Mouse (Mus musculus): ENCODE measurements around the gene Dnajc3.

Dnajc3 gene

DNA sequence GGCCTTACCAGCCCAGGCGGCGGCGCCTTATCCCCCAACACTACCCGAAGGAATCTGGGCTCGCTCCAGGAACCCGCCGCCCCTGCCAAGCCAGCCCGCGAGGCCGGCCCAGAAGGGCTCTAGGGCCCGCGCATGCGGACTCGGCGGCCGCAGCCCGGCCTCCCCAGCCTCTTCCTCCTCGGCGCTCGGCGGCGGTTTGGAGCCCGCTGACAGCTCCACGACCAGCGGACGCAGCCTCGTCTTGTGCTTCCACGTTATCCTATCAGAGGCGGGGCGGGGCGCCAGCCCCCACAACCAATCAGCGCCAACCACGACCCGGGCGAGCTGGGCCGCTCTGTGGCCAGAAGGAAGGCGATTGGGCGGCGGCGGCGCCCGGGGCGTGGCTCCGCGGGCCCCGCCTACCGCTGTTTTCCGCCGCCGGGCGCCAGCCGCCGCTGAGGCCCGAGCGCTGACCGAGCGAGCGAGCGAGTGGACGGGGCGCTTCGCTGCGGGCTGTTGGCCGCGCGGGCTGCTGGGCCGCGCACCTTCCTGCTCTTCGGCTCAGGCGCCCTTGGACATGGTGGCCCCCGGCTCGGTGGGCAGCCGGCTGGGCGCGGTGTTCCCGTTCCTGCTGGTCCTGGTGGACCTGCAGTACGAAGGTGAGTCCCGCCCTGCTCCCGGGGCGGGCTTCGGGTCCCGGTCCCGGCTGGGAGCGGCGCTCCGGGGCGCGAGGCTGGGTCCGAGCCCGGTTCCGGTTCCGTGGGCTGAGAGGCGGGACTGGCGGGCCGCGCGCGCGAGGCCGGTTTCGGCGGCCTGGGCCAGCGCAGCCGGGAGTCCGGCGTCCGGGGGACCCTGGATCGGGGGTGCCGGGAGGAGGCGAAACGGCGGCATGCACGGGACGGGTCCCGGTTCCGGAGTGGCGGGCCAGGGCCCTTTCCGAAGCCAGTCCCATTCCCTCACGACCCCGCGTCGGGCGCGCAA, at the start of gene Dnajc3:
Gene Dnajc3, plus strand, starts transcription at position 444 of the 960 bp plus-strand sequence.
- peak; percentile 99 for DNase-seq (ENCODE audit: low spot score)

DNA sequence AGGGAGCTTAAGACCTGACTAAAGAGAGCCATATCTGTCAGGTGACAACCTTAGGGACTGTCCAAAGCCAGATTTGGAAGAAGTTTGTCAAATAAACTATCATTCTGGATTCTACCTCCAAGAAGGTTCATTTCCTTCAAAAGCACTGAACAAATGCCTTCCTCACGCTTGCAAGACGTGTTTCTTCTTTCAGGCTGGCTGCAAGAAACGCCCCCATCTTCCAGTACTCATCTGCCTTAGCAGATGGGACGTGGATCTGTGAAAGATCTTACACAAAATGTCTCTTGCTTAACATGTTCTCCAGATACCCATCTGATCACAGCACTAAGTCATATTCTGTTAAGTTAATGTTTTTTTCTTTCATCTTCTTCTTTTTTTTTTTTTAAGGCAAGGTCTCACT, 47.7 kb upstream of the Dnajc3 start:
- no peak for DNase-seq (ENCODE audit: low spot score)

GRCm38 (mm10) chr14:118895228-118895627, 42.5 kb upstream of the Dnajc3 start:
- DNase-seq (ENCODE audit: low spot score): no peak

DNA sequence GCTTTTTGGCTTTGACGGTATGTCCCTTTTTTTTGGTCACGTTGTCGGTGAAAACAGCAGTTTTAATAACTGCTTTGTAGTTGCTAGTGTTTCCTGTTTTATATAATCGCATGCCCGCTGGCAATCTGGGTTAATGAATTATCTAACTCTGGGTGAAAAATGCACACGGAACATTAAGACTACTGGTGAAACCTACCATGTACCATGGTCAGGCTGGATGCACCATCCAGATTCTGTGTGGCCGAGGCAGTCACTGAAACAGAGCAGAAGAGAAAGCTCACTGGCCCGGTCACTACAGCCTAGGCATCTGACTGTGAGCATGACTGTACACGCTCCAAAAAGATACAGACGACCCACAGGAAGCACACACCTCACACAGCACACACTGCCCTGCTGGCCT, 42.1 kb upstream of the Dnajc3 start:
- no peak for DNase-seq (ENCODE audit: low spot score)

GRCm38 (mm10) chr14:118899940-118900339, 37.8 kb upstream of the Dnajc3 start:
- no peak for DNase-seq (ENCODE audit: low spot score)

DNA sequence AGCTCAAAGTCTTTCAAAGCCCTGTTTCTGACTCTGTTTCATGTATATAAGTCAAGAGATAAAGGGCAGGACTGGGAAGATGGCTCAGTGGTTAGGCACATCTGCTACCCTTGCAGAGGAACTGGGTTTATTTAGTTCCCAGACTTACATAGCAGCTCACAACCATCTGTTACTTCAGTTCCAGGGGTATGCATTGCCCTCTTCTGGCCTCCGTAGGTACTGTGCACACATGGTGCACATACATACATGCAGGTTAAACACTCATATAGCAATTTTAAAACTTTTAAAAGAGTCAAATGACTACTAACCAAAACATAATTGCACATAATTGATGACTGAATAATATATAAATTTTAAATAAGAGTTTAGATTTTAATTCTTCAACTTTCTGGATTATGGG, 36.9 kb upstream of the Dnajc3 start:
- no peak for DNase-seq (ENCODE audit: low spot score)

DNA sequence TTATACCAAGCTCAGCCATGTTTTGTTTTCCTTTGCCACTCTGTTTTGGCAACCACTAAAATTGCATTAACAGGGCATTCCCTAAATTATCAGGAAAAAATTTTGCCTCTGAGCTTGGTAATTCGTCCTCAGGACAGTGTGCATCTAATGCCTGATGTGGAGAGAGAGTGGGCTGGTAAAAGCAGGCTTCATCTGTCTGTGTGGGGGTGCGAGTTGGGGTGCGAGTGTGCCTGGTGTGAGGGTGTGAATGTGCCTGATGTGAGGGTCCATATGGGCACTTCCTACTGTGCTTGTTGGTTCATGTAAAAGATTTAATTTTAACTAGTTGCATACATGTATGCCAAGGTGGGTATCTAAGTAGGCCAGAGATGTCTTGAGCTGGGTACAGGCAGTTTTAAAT, 34.4 kb upstream of the Dnajc3 start:
- DNase-seq (ENCODE audit: low spot score): no peak

DNA sequence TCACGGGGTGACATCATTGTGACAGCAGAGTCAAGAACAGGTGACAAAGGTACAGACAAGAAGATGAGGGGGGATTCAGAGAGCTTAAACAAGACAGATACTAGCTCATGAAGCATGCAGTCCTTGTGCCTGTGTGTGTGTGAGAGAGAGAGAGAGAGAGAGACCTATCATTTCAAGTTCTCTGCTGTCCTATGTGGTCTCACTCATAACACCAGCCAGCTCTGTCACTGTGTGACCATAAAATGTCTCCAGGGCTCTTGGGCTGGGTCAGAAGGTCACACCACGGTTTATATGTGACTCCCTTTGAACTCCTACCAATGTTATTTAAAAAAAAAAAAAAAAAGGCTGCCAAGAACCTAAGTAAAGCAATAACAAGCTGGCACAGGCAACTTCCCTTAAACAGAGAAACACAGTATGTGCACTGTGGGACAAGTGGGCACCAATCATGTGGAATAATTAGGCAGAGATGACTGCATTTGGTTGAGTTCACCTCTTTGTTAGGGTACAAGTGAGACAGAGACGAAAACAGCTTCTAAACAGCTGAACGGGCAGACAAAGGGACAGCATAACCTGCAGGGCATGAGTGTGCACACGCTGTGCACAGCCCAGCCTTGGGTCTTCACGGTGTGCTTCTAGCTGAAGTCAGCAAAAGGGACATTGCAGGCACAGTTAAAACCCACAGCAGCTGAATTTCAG, 33.8 kb upstream of the Dnajc3 start:
- DNase-seq (ENCODE audit: low spot score): peak; percentile 75

- DNase-seq (ENCODE audit: low spot score): no peak
Measured at GRCm38 (mm10) chr14:118907592-118907991, 30.2 kb upstream of the Dnajc3 start.

DNA sequence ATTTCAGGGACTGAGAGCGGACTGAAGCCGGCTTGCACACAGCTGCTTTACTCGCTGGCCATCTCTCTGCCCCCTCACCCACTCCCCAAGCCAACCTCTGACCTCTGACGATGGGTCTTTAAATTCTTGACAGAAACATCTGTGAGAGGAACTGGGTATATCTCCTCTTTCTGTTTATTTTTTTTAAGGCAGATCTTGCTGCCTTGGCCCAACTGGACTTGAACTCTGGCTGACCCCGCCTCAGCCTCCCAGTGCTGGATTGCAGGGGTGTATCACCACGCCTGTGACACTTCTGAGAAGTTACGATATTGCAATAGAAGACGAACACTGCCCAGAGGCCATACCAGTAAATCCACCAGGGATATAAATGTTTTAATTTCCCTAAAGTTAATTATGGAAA, 27.9 kb upstream of the Dnajc3 start:
- no peak for DNase-seq (ENCODE audit: low spot score)

DNA sequence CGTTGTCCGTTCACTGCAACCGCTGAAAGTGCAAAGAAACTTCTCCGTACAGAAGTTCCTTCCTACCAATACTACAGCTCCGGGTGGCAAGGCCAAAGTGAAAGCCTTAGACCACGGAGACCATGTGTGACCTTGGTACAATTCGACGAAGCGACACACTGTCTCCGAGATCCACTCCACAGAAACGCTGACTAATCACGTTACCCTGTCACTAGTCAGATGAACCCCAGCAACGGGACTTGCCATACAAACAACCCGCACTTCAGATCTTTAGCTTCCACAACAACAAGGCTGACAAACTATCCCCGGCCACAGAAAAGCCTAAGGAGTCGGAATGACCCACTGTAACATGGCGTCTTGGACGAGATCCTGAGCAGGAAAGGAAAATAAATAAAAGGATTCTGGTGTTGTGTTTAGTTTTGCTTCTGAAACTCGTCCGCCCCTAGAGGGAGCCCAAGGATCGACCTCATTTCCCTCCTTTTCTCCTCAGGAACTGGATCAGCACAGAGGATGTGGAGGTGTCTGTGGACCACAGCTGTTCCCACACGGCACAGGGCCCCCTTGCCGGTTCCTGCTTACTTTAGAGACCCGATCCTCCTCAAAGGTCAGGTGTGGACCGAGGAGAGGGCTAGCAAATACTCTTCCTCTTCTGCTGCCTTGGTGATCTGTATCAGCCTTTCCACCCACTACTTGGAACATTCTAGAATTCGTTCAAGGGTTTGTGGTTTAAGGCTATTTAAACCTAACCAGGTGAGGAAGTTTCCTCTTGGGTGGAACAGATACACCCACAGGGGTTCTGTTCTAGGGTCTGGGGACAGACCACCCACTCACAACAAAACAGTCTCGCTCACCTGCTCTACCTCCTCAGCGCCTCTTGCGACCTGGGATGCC, 27.2 kb upstream of the Dnajc3 start:
- peak; percentile 61 for DNase-seq (ENCODE audit: low spot score)

GRCm38 (mm10) chr14:118911521-118911920, 26.3 kb upstream of the Dnajc3 start:
- DNase-seq (ENCODE audit: low spot score): no peak

- DNase-seq (ENCODE audit: low spot score): no peak
Measured at GRCm38 (mm10) chr14:118913651-118914050, 24.1 kb upstream of the Dnajc3 start.

GRCm38 (mm10) chr14:118919025-118919424, 18.8 kb upstream of the Dnajc3 start:
- DNase-seq (ENCODE audit: low spot score): peak; percentile 70

DNA sequence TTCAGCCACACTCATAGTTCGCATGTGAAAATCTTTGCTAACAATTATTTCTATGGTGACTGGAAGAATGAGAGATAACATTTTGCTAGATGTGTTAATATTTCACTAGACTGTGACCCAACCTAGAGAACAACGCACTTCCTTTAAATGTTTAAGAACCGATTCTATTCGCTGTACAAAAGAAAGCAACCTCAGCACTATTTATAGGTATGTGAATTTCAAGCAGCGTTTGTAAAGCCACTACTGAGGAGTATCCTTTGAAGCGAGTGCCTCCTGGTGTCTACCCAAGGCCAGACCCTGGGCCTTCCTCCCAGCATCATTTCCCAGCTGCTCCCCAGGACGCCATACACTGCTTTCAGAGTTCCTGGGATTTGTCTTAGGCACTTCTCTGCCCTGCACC, 17.1 kb upstream of the Dnajc3 start:
- no peak for DNase-seq (ENCODE audit: low spot score)

GRCm38 (mm10) chr14:118922251-118922650, 15.5 kb upstream of the Dnajc3 start:
- DNase-seq (ENCODE audit: low spot score): no peak

GRCm38 (mm10) chr14:118922667-118923184, 15.1 kb upstream of the Dnajc3 start:
- peak; percentile 68 for DNase-seq (ENCODE audit: low spot score)

- DNase-seq (ENCODE audit: low spot score): peak; percentile 82
Measured at GRCm38 (mm10) chr14:118924673-118925615, 12.8 kb upstream of the Dnajc3 start, which contains the start of gene Dzip1. TSS of gene Dzip1 (minus strand) at chr14:118925460.

DNA sequence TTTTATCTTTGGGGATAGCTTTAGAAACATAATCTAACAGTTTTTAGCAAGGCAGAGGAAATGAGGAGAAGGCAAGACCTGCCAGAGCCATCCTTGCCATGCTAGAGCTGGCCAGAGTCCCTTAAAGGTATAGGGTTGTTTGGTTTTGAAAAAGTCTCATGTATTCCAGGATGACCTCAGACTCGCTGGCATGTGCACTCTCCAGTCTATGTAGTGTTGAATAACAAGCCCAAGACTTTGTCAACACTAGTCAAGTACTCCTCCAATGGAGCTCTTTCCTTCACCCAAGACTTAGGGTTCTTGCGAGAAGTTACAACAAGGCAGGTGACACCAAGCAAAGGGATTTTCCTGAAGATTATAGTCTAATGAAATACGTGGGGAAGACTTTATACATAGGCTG, 9.2 kb upstream of the Dnajc3 start:
- DNase-seq (ENCODE audit: low spot score): no peak

DNA sequence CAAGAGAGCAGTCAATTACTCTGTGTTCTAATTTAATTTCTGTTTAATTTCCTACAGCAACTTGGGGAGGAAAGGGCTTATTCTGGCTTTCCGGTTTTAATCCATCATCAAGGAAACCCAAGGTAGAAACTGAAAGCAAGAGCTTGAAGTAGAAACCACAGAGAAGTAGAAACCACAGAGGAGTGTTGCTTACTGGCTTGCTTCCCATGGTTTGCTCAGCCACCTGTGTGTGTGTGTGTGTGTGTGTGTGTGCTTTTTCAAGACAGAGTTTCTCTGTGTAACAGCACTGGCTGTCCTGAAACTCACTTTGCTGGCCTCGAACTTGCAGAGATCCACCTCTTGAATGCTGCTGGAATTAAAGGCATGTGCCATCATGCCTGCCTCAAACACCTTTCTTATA, 8.0 kb upstream of the Dnajc3 start:
- DNase-seq (ENCODE audit: low spot score): no peak

DNA sequence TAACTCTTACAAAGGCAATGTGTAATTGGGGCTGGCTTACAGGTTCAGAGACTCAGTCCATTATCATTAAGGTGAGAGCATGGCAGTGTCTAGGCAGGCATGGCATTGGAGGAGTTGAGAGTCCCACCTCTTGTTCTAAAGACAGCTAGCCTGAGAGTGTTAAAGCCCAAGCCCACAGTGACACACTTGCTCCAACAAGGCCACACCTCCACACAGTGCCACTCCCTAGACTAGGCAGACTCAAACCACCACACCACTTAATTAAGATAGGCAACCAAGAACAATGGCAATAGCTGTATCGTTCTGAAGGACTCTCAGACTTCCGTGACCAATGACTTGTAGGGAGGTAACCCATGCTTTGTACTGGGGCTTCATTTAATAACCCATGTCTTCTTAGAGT, 7.0 kb upstream of the Dnajc3 start:
- DNase-seq (ENCODE audit: low spot score): no peak

Data from retina, embryonic 14.5 days (tissue).